Mouse (Mus musculus): ENCODE results near the gene Rabgap1l. TPM values are rescaled to one million over a fixed set of nuclear protein-coding genes. Genes with fewer than 3 reads are reported as not detected.
A peak's percentile ranks its signal among the peaks of the same experiment; 100 is the strongest.

Rabgap1l gene
- polyA plus RNA-seq, 1 experiment from 2014 or later = 44.8 TPM

MicroRNAs encoded within 50 kb of the gene (microRNA counts, 519-probe panel; counts per million panel counts)
- microRNA mmu-miR-1927 = not detected

Small RNA genes within 50 kb of the gene (microRNA-seq; reads per million reads assigned to microRNA genes)
- gene Mir1927 = 3.2 reads per million, percentile 21 among the genes with 10 or more reads in this experiment

Other genes starting within 250 kb of the Rabgap1l start
- gene Rc3h1, start 113.2 kb upstream of the Rabgap1l start, polyA plus RNA-seq (2014; fragmentation: Nextera tagmentation; extraction: Ambion mirVana) = 10.7 and 13.2 TPM in 2 replicates
- 2.9 and 3.1 TPM in 2 replicates for gene Serpinc1, start 185.4 kb upstream of the Rabgap1l start, polyA plus RNA-seq (2014; fragmentation: Nextera tagmentation; extraction: Ambion mirVana)
- 18.4 and 23.7 TPM in 2 replicates for gene Zbtb37, start 241.6 kb upstream of the Rabgap1l start, polyA plus RNA-seq (2014; fragmentation: Nextera tagmentation; extraction: Ambion mirVana)